ENCODE assay signal across 8 mouse cellular contexts in genomic region chr8:71406099-71407015, GRCm38 (mm10). TPM values are rescaled to one million over a fixed set of nuclear protein-coding genes. Genes with fewer than 3 reads are reported as not detected.
DNase-seq lines count a peak whose midpoint lies in the region; ATAC-seq and TF ChIP-seq lines count a peak whose summit lies in the region.

No protein-coding gene starts in this region.

- TF ChIP-seq CTCF in ES-Bruce4 (IDR thresholded peaks at IDR 0.05; ENCODE audit: low read depth, low read length), result peak; percentile 97

- H3K4me1 ChIP-seq in ES-Bruce4 (ENCODE audit: control insufficient read depth, insufficient read depth, low read length), result peaks cover 7% of the 10 kb centered on the region
- H3K4me1 ChIP-seq in embryonic facial prominence, embryonic 13.5 days, result peaks cover 22% of the 10 kb centered on the region

- H3K36me3 ChIP-seq in ES-Bruce4 (ENCODE audit: control insufficient read depth, insufficient read depth, low read length, poor library complexity, severe bottlenecking), result peaks cover 24% of the 10 kb centered on the region
- H3K36me3 ChIP-seq in embryonic facial prominence, embryonic 13.5 days, result peaks cover 42% of the 10 kb centered on the region

- peak; percentile 43; the same call in 1 of the 2 replicates for TF ChIP-seq EP300 in ES-Bruce4 (IDR thresholded peaks at IDR 0.05; ENCODE audit: insufficient read depth, low read depth, low read length)

- peak overlapping the region; percentile 86 for H3K4me3 ChIP-seq in ES-Bruce4 (ENCODE audit: low read depth, low read length)
- peak overlapping the region; percentile 69 for H3K4me3 ChIP-seq in embryonic facial prominence, embryonic 13.5 days

- no peak overlapping the region for H3K27ac ChIP-seq in ES-Bruce4 (ENCODE audit: insufficient read depth, low read length)
- H3K27ac ChIP-seq in embryonic facial prominence, embryonic 13.5 days, result peak overlapping the region; percentile 51; the same call in 1 of the 2 replicates

- WGBS in embryonic facial prominence, embryonic 13.5 days, result 1% methylated on average over 55 of the region's 55 CpGs

- DNase-seq in adrenal gland, adult 18-20 months (ENCODE audit: low spot score in 2 of 2), result peak; percentile 54 to 74
- peak; percentile 67 to 76 for DNase-seq in heart, postnatal 14 days
- peak; percentile 78 to 88 for DNase-seq in kidney, postnatal 36 days
- peak; percentile 81 to 88 for DNase-seq in spleen, postnatal 10 days (ENCODE audit: low spot score in 2 of 2)
- DNase-seq in frontal cortex, adult 2 months (ENCODE audit: extremely low spot score in 1 of 2, low spot score in 1 of 2), result no peak

- no peaks in the 10 kb centered on the region for H3K27me3 ChIP-seq in ES-Bruce4 (ENCODE audit: control insufficient read depth, insufficient read depth, low read length, poor library complexity, severe bottlenecking)
- H3K27me3 ChIP-seq in embryonic facial prominence, embryonic 13.5 days, result no peaks in the 10 kb centered on the region

- peak; percentile 54; the same call in 1 of the 2 replicates for ATAC-seq in embryonic facial prominence, embryonic 13.5 days (ENCODE audit: insufficient number of reproducible peaks, insufficient read depth, low FRiP score, low TSS enrichment, low read depth)
- ATAC-seq in megakaryocyte progenitor cell, adult 5-6 weeks (replicated peaks; ENCODE audit: poor library complexity), result peak; percentile 68

- peak overlapping the region; percentile 78 for H3K9ac ChIP-seq in ES-Bruce4 (ENCODE audit: low read depth, poor library complexity, severe bottlenecking)
- peak overlapping the region; percentile 84 for H3K9ac ChIP-seq in embryonic facial prominence, embryonic 13.5 days

- intact Hi-C loops in heart, postnatal 14 days (cut with DNase I), result loop anchor here (2.0 to 5.0 kb wide), 2 partner anchors 66 to 179 kb away; no protein-coding TSS in a partner anchor

- H3K4me2 ChIP-seq in embryonic facial prominence, embryonic 13.5 days, result peak overlapping the region; percentile 96

- H3K9me3 ChIP-seq in ES-Bruce4 (replicated peaks; ENCODE audit: control insufficient read depth, insufficient read depth, low read length, poor library complexity, severe bottlenecking), result no peaks in the 10 kb centered on the region
- H3K9me3 ChIP-seq in embryonic facial prominence, embryonic 13.5 days, result no peaks in the 10 kb centered on the region

- TF ChIP-seq POLR2A in ES-Bruce4 (IDR thresholded peaks at IDR 0.05; ENCODE audit: insufficient read depth, low read length), result no peak

RNA-seq across cellular contexts. Expression of gene Ankle1, which starts 0.5 kb away (rescaled TPM):
- polyA plus RNA-seq in ES-Bruce4 (2011; ENCODE audit: insufficient read depth, insufficient read length, low read depth, missing spikeins), result 10.9 and 11.2 TPM in 2 replicates
- under 1 TPM; 0.33 to 0.48 TPM for total RNA-seq in adrenal gland, adult 18-20 months (2021)
- polyA plus RNA-seq in embryonic facial prominence, embryonic 13.5 days (2015; fragmentation: Nextera tagmentation; extraction: Ambion mirVana), result 44.4 and 45.0 TPM in 2 replicates
- 1 to 10 TPM in 1 of 2 experiments, under 1 TPM in 1; 0.96 to 2.0 TPM for total RNA-seq in heart, postnatal 14 days (2021)
- 13.6 and 19.8 TPM in 2 replicates for total RNA-seq in megakaryocyte progenitor cell, adult 5-6 weeks (2015)
- 14.2 and 14.3 TPM in 2 replicates for total RNA-seq in megakaryocyte progenitor cell, adult 5-6 weeks (2017)
- 0.56 and 1.2 TPM in 2 replicates for polyA plus RNA-seq in frontal cortex, adult 2 months (2012; rRNA removed)

RNA-seq across cellular contexts. Expression of gene Babam1, which starts 9.7 kb away (rescaled TPM):
- 82.0 and 102 TPM in 2 replicates for polyA plus RNA-seq in ES-Bruce4 (2011; ENCODE audit: insufficient read depth, insufficient read length, low read depth, missing spikeins)
- total RNA-seq in adrenal gland, adult 18-20 months (2021), result 100 to 1,000 TPM in 1 of 2 experiments, 10 to 100 TPM in 1; 97.9 to 107 TPM
- polyA plus RNA-seq in embryonic facial prominence, embryonic 13.5 days (2015; fragmentation: Nextera tagmentation; extraction: Ambion mirVana), result 88.9 and 104 TPM in 2 replicates
- 10 to 100 TPM; 57.0 to 62.9 TPM for total RNA-seq in heart, postnatal 14 days (2021)
- 51.8 and 76.5 TPM in 2 replicates for total RNA-seq in megakaryocyte progenitor cell, adult 5-6 weeks (2015)
- total RNA-seq in megakaryocyte progenitor cell, adult 5-6 weeks (2017), result 93.7 and 122 TPM in 2 replicates
- polyA plus RNA-seq in frontal cortex, adult 2 months (2012; rRNA removed), result 131 and 140 TPM in 2 replicates

RNA-seq across cellular contexts. Expression of gene Ushbp1, which starts 10.8 kb away (rescaled TPM):
- not detected in 2 replicates for polyA plus RNA-seq in ES-Bruce4 (2011; ENCODE audit: insufficient read depth, insufficient read length, low read depth, missing spikeins)
- total RNA-seq in adrenal gland, adult 18-20 months (2021), result 10 to 100 TPM; 14.0 to 16.5 TPM
- 7.4 and 7.8 TPM in 2 replicates for polyA plus RNA-seq in embryonic facial prominence, embryonic 13.5 days (2015; fragmentation: Nextera tagmentation; extraction: Ambion mirVana)
- total RNA-seq in heart, postnatal 14 days (2021), result 10 to 100 TPM; 40.5 to 45.1 TPM
- not detected in 2 replicates for total RNA-seq in megakaryocyte progenitor cell, adult 5-6 weeks (2015)
- not detected in 2 replicates for total RNA-seq in megakaryocyte progenitor cell, adult 5-6 weeks (2017)
- polyA plus RNA-seq in frontal cortex, adult 2 months (2012; rRNA removed), result 8.9 and 11.8 TPM in 2 replicates

RNA-seq across cellular contexts. Expression of gene Nr2f6, which starts 24.6 kb away (rescaled TPM):
- 23.0 and 23.9 TPM in 2 replicates for polyA plus RNA-seq in ES-Bruce4 (2011; ENCODE audit: insufficient read depth, insufficient read length, low read depth, missing spikeins)
- total RNA-seq in adrenal gland, adult 18-20 months (2021), result 10 to 100 TPM; 63.9 to 76.0 TPM
- polyA plus RNA-seq in embryonic facial prominence, embryonic 13.5 days (2015; fragmentation: Nextera tagmentation; extraction: Ambion mirVana), result 43.8 and 46.6 TPM in 2 replicates
- total RNA-seq in heart, postnatal 14 days (2021), result 10 to 100 TPM; 48.5 to 52.3 TPM
- 3.6 and 7.6 TPM in 2 replicates for total RNA-seq in megakaryocyte progenitor cell, adult 5-6 weeks (2015)
- total RNA-seq in megakaryocyte progenitor cell, adult 5-6 weeks (2017), result 4.3 and 5.6 TPM in 2 replicates
- polyA plus RNA-seq in frontal cortex, adult 2 months (2012; rRNA removed), result 42.5 and 42.8 TPM in 2 replicates

RNA-seq across cellular contexts. Expression of gene Ocel1, which starts 35.3 kb away (rescaled TPM):
- 1.9 and 3.2 TPM in 2 replicates for polyA plus RNA-seq in ES-Bruce4 (2011; ENCODE audit: insufficient read depth, insufficient read length, low read depth, missing spikeins)
- total RNA-seq in adrenal gland, adult 18-20 months (2021), result 10 to 100 TPM; 14.4 to 18.6 TPM
- 4.2 and 5.4 TPM in 2 replicates for polyA plus RNA-seq in embryonic facial prominence, embryonic 13.5 days (2015; fragmentation: Nextera tagmentation; extraction: Ambion mirVana)
- total RNA-seq in heart, postnatal 14 days (2021), result 10 to 100 TPM; 10.4 to 10.7 TPM
- total RNA-seq in megakaryocyte progenitor cell, adult 5-6 weeks (2015), result 6.3 and 8.0 TPM in 2 replicates
- 11.1 and 11.7 TPM in 2 replicates for total RNA-seq in megakaryocyte progenitor cell, adult 5-6 weeks (2017)
- polyA plus RNA-seq in frontal cortex, adult 2 months (2012; rRNA removed), result 11.4 and 12.9 TPM in 2 replicates

Comparison
In these comparisons a context has a peak if more than half of its experiments do, and no peak if none do; other contexts are left out.
1. DNase-seq: peak in adrenal gland, adult 18-20 months (2 of 2), heart, postnatal 14 days (2 of 2), kidney, postnatal 36 days (2 of 2) and spleen, postnatal 10 days (2 of 2); none in frontal cortex, adult 2 months (0 of 2).
2. RNA of gene Ankle1, which starts 0.5 kb away (total RNA-seq): 13.6 to 19.8 TPM in megakaryocyte progenitor cell, adult 5-6 weeks; 0.96 to 2.0 TPM in heart, postnatal 14 days and 0.33 to 0.48 TPM in adrenal gland, adult 18-20 months; every median in the first group is over 4 times any median in the second.
3. RNA of gene Ushbp1, which starts 10.8 kb away (total RNA-seq): 40.5 to 45.1 TPM in heart, postnatal 14 days and 14.0 to 16.5 TPM in adrenal gland, adult 18-20 months; not detected in megakaryocyte progenitor cell, adult 5-6 weeks; every median in the first group is over 10 times any median in the second.